Mouse (Mus musculus): ENCODE measurements at regions not wholly inside any gene's neighbourhood (a gene's known extent, or its start where the extent isn't known, plus 50 kb on each side); places are given as distances from the start of the nearest gene placed in this dataset.

DNA sequence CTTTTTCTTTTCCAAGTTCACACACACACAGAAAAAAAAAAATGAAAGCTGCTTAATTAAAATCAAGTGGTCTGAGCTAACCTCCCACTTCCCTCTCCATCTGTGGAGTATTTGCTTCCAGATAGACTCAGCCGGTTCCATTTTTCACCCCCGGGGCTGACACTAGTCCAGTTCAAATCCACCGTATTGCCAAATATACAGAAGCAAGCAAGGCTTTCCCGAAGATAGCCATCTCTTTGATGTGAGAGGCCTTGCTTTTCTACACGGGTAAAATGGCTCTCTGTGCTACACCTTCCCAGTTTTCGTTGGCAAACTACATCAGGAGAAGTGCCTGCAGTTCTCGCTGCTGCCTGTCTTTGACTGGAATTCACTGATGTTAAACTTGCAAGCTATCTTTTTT is 244.1 kb upstream of the Fat1 start:
- TF ChIP-seq CTCF (conservative IDR thresholded peaks at IDR 0.05; ENCODE audit: low read length) (no peak), POU5F1 (IDR thresholded peaks at IDR 0.05; ENCODE audit: borderline replicate concordance, low read length) (no peak), NANOG (IDR thresholded peaks at IDR 0.05; ENCODE audit: borderline replicate concordance, low read length) (no peak)
